Mouse (Mus musculus): ENCODE results near the gene Hmgcs1.
"Not testable (repeated sequence)": the region's sequence is repeated elsewhere in the genome, so short reads cannot be mapped to it uniquely, and the experiment has no call there.

Hmgcs1 gene

DNA sequence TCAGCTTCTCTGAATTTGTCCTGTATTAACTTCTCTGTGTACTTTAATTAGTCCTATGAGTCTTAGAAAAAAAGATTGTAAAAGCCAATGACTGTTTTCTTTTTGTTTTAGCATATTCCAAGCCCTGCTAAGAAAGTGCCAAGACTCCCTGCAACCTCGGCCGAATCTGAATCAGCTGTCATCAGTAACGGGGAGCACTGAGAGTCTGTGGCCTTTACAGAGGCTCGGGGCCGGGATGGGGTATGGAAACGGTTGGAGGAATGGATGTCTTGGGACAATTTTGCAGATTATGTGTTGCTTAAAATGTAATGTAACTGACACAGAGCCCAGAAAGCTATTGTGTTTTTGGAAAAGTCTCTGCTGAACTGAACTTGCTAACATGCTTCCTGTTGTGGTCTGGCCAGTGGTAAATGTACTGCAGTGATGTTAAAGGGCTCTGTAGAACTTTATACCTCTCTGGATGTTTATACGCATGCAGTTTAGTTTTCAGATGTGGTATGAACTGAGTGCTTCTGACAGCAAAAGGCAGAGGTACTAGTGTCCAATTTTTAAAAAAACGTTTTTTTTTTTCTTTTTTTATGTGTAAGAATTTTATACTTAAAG, 16.2 kb downstream of the Hmgcs1 start:
- not testable (repeated sequence) for DNase-seq

DNA sequence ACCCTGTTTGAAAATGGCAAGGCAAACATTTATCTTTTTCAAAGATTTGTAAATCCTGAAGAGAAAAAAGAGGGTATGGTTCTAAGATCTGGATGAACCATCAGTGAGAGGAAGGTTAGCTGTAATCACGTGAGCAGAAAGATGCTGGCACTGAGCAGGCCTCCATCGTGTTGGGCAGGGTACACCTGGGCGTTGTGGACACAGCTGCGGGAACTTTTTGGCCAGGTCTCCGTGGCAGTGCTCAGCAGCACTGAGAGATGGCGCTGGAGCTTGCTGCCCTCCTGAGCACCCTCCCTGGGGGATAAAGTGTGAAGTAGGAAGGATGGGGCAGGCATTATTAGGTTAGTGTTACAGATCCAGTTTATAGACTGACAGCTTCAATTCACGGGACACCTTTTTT, 16.8 kb downstream of the Hmgcs1 start:
- DNase-seq = no peak

DNA sequence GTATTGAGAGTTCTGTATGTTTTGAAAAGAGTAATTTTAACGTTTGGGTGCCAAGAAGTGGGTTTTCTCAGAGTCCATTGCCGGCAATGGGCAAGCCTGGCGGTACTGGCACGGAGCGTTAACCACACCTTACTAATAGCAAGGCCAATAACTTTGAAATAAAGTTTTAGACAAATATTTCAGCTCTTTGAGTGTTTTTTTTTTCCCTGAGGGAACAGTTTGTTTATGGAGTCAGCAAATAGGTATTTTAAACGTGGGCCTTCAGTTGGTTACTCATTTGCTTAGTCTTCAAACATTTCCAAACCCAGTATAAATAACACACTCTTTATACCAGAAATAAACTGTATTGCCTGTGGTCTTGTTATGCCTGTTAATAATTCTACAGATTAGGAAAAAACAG, 17.7 kb downstream of the Hmgcs1 start:
- no peak for DNase-seq

DNA sequence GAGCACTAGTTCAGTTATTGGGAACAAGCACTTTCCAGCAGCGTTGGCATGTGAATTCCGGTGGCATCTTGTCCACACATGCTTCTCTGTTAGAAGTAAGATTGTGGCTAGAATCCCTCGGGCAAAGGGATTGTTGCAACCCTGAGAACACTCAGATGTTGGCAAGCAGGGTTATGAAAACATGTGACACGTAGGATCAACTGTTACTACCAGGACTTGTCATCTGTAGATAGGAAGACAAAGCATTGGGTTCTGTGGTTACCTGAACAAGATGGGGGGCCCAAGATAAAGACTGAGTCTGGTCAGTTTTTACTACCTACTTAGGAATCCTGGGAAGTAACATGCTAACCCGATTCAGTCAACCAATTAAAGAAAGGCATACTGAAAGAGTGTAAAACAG, 18.8 kb downstream of the Hmgcs1 start:
- no peak for DNase-seq

DNA sequence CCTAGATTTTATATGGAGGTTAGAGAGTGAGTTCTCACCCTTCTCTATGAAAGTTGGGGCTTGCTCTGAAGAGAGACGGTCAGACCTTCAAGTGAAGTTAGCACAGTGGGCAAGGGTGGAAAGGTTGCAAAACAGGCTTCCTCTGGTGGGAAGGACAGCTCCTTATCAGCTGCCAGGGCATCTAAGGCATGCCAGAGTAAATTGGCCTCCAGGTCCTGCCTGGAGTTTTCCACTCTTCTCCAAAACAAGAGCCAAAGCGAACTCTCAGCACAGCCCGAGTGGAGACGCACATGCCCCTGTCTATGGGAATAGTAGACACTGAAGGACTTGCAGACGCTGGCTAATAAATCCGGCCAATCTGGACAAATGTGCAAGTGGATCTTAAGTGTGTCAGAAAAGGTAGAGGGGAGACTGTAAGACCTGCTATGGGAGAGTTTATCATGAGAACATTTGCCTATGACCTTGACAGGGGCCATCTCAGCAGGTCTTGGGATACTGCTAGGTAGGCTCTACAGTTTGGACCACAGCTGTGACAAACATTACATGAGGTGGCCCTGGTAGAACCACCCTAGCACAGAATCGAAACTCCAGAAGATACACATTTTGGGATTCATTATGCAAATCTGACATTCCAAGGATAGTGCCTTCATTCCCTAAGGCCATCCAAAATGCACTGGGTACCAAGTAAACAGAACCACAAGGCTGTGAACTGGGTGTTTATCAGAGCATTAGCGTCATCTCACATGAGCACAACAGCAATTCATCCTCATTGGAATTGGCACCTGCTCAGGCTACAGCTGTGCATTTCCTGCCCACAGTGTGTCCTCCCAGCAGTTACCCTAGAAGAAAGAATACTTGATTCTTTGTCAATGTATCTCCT, 19.4 kb downstream of the Hmgcs1 start:
- no peak for DNase-seq

DNA sequence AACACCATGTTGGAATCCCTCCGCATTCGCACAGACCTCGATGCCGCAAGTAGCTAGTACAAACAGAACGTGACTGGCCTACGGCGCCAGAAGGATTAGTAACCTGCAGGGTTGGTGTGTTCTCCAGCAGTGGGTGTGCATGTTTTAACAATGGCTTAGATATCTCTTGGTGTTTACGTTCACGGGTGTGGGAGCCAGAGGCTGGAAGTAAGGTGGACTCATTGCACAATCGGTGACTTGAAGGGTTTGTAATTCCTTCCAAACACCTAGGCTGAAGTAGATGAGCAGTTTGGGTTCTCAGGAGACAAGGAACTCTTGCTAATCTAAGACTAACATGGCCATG, 20.1 kb downstream of the Hmgcs1 start:
- DNase-seq = no peak

DNA sequence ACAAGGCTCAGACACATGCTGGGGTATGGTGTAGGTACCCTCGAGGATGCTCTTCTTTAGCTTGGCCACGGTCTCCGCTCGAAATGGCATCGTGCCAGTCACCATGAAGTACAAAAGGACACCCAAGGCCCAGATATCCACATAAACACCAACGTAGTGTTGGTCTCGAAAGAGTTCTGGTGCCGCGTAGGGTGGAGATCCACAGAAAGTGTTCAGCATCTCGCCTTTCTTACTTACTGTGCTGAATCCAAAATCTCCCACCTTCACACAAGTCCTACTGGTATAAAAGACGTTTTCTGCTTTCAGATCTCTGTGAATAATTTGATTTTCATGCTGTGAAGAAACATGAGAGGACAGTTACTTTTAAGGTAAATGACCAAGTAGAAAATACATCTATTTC, 22.3 kb downstream of the Hmgcs1 start:
- DNase-seq = no peak

DNA sequence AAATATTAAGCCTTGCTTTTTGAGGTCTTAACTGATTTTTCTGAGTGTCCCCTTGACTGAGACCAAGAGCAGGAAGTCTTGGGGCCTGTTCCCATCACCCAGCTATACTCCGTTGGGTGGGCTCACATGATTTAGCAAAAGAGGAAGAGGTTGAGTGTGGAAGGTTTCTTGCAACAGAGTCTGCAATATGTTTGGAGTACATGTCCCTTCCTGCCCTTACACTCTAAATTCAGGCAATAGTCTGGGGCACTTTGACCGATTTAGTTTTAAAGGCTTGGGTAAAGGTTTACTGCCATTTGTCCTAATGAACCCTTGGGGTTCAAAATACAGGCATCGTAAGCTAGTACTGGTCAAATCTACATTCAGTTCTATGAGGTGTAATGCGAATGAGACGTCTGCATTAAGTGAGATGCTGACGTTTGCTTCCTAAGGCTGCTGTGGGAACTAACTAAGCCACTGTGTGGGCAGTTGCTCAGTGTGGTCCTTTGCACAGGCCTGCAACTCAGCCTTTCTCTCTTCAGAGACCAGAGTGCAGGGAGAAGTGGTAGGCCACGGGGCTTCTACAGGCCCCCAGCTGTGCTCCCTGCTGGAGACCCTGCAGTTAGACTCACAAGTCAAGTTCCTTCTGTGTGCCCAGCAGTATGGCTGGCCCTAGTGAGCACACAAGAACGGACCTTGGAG, 23.1 kb downstream of the Hmgcs1 start:
- DNase-seq = peak; percentile 26

DNA sequence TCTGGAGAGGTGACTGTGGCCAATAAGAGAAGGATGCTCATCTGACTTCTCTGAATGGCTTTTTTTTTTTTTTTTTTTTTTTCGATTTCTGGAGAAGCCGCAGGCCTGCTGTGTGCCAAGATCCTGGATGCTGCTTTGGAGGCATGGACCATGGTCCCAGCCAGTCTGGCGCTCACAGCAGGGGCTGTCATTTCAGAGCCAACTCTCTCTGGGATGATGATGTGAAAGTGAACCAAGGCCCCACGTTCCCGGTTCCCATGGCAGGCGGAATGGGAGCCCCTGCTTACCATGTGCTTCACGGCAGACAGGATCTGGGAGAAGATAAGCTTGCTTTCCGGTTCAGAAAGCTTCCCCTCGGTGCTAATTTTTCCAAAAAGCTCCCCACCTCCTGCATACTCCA, 23.6 kb downstream of the Hmgcs1 start:
- DNase-seq = peak; percentile 66

DNA sequence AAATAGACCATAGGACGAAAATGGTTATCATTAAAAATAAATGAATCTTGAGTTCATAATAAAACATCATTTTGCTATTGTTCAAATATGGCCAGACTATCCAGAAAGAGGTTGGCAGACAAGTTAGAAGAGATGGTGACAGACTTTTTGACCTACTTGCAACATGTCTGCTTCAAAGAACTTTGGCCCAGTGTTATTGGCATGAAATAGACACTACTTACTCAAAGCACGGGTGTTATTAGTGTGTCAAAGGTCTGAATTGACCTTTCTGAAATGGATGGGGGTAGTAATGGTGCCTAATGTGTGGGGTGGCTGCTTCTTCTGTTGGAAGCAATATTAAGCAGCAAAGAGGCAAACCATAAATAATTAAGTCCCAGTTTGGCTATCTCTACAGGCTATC, 25.9 kb downstream of the Hmgcs1 start:
- DNase-seq = no peak

DNA sequence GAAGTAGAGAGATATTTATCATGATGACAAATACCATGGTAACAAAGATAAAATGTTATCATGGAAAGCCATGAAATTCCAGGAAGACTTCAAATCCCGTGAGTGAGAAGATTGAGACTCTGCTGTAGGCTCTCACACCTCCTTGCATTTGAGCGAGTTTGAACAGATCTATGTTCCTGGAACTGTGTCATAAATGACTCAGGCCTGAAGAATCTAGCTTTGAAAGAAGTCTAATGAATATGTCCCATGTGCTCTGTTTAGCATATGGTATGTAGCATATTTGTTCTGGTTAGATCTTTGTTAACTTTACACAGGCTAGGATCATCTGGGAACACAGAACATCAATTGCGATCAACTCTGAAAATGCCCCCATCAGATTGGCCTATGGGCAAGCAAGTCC, 32.3 kb downstream of the Hmgcs1 start:
- DNase-seq = no peak

DNA sequence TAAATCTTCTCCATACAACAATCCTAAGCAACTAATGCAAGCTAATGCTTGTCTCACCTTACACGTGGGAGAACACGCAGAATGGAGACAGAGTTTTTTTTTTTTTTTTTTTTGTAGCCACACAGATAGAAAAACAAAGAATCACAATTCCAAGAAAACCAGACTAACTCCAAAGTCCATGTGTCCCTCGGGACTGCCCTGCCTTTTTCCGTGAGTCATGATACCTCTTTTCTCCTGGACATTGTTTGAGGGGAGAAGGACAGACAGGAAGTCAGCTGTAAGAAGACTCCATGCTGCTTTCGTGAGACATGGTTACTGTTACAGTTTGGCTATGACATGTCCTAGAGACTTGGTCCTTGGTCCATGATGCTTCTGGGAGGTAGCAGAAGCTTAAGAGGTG, 33.2 kb downstream of the Hmgcs1 start:
- DNase-seq = no peak

DNA sequence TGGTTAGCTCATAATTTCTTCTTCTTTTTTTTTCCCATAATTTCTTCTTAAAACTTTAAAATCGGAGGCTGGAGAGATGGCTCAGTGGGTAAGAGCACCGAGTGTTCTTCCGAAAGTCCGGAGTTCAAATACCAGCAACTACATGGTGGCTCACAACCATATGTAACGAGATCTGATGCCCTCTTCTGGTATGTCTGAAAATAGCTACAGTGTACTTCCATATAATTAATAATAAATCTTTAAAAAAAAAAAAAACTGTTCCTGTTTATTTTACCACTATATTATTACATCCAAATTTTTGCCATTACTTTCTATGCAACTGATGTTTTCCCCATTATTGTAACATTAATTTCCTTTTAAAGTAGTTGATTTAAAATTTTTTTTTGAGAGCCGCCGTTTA, 34.4 kb downstream of the Hmgcs1 start:
- no peak for DNase-seq

DNA sequence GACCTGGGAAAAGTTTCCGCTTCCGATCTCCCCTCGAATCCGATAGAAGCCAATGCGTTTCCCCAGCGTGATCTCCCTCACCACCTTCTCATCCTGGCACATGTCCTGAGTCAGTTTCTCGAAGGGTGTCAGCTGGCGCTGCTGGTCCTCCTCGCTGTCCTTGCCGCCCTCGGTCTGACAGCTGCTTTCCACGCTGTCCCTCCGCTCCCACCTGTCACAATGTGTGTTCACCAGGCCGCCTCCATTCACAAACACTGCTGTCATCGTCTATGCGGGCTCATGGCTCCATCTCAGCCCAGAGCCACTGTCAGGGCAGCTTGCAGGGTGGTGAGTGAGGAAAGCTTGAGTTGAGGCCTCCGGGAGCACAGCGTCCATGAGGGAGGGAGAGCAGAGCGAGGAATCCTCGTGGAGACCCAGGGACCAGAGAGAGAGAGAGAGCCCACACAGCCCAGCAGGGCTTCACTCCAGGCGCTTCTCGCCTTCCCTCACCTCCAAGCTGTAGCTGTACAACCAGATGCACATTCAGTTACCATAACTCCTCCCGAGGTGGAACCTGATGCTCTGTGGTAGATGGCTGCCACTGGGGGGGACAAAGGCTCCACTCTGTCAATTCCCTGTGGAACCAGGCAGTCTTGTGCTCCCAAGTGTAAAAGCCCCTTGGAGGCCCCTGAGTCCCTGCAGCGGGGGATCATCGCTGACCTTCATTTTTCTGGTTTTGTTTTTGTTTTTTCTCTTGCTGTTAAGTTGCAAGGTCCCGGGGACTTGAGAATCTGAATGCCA, 37.6 kb downstream of the Hmgcs1 start:
- DNase-seq = no peak

DNA sequence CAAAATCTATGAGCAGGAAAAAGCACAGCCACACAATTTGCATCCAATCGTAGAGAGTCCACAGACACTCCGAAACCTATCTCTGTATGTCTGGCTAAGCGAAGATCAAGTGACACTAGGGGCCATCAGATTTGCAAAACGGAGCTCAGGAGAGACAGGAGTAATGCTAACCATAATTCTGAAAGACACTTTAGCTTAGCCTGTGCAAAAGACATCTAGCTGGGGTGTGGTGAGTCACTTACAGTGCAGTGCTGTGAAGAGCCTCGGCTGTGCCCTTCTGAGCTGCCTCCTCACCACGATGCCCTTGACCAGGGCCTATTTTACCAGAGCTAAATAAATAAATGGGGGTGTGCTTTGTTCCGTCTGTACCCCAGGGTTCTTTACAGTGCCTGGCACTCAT, 39.2 kb downstream of the Hmgcs1 start:
- DNase-seq = no peak

DNA sequence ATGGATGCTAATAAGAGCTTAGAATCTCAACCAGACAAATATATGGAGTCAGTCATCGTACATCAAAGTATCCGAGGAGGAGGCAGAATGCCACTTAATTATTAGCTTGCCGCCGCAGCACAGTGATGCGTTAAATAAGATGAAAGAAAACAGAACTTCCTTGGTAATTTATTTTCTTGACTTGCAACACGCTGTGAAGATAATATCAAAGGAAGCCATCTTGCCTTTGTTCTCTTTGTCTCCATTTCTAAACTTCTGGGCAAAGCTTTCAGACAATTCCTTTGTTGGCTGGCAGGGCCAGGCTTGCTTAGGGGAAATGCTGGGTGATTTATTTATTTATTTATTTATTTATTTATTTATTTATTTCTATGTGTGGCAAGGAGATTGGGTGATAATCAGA, 41.3 kb downstream of the Hmgcs1 start:
- no peak for DNase-seq

DNA sequence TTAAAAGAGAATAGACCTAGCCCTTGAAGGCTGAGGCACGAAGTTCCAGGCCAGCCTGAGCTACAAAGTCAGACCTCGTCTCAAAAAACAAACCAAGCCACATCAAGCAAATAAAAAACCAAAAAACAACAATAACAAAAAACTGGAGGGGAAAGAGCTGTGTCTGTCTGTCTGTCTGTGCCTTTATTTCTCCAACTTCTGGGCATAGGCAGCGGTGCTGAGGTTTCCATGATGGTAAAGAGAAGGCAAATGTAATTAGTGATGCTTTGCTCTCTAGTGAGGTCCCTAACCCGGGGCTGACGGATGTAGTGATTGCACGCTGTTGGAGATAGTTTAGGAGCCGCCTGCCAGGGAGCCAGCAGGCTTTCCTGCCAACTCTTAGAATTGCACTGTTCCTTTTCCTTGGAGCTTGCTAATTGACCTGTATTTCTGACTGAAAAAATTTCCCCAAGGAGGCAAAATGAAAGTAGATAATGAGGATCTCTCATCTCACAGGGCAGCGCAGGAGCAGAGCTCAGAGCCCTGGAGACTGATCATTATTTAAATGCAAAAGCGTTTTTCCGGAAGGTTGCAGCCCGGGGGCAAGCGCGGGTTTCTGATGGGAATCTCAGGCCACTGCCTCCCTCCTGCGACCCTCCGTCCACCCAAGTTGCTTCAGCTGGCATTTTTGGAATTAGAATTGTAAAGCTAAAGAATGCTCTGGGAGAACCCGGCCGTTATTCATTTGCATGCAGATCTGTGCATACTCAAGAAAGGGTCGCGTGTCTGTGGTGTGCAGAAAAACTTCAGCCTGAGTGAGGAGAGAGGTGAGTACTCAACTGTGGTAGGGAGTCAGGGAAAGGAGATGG, 51.4 kb downstream of the Hmgcs1 start:
- DNase-seq = no peak

DNA sequence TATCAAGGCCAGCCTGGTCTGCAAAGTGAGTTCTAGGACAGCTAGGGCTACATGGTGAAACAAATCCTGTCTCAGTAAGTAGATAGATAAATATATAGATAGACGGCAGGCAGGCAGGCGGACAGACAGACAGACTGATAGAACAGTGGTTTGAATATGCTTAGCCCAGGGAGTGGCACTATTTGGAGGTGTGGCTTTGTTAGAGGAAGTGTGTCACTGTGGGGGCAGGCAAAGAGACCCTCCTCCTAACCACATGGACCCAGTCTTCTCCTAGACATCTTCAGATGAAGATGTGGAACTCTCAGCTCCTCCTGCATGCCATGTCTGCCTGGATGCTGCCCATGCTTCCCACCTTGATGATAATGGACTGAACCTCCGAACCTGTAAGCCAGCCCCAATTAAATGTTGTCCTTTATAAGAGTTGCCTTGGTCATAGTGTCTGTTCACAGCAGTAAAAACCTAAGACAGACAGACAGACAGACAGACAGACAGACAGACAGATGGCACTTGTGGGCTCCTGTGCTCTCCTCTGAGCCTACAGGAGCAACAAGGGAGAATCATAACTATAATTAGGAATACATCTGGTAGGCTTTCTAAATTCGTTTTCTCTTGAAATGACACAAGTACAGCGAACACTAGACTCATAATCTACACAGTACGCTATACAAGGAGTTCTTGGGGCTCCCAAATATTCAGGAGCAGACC, 52.7 kb downstream of the Hmgcs1 start:
- no peak for DNase-seq

DNA sequence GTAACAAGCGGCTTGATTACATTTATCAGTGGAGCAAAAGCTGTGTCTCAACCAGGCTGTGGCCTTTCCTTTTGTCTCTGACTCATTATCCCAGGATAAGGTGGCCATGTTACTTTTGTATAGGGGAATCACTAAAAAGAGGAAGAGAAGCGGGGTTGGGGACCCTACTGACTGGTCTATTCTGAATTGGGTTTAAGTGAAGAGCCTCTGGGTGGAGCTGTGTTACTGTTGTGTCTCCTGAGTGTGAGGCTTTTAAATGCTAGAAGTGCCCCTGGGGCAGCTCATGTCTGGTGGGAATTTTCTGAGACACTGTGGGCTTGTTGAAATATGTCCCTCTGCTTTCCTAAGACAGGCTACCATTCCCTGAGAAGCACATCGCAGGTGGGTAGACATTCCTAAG, 53.3 kb downstream of the Hmgcs1 start:
- no peak for DNase-seq

DNA sequence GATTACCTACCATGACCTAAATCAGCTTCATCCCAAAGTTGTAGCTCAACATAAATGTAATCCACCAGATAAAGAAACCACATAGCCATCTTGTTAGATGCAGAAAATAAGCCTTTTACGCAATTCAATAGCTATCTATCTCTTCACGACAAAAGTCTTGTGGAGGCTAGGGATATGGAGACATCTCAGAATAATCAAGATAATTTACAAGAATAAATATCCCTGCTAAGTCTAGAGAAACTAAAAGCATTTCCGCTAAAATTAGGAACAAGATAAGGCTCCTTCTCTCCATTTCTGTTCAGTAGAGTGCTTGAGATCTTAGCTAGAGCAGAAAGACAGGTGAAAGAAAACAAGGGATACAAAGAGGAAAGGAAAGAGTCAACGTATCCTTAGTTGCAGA, 56.8 kb downstream of the Hmgcs1 start:
- no peak for DNase-seq

DNA sequence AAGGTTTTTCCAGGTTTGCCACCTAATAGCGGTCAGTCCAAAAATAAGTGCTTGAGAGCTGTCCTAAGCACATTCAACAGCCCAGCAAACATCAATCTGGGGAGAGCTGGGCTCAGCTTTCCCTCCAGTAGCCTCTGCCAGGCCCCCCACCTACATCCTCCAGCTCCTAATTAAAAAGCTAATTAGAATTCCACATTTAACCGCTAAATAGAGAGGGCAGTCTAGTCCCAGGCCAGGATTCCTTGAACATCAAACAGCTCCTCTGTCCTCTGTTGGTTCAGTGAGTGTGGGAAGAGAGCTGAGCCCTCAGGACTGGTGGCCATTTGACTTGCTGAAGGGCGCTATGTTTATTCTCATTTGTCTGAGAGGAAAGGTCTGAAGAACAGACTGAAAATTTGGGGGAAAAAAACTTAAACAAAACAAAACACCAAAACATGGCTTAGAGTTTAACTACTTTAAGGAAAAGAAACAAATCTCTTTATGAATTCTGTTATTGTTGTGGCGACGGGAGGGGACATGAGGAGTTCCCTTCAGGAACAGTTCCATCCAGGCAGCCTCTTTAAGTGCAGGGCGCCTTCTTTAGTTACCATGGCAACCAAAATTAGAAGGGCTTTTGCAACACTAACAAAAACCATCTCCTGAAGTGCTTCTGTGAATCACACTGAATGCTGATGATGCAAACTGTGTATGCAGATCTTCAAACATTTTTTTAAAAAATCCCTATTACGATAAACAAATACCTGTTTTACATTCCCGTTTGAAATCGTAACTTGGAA, 63.9 kb downstream of the Hmgcs1 start:
- no peak for DNase-seq
